Mouse (Mus musculus) Patski (cell line): ENCODE measurements at regions not wholly inside any gene's neighbourhood (a gene's known extent, or its start where the extent isn't known, plus 50 kb on each side); places are given as distances from the start of the nearest gene placed in this dataset.

Experiments used
- ATAC-seq: fragments of 100-300 bp; one replicate; pipeline ENCODE4 v1.8.0; 2021
- CTCF ChIA-PET: fragments of 350-600 bp; sonication (Branson Sonifier 250); formaldehyde crosslinking; loops from one replicate; lab custom pipeline; 2022; ENCODE audit warnings: inconsistent platforms; lab: Charles Lee
- POLR2A ChIA-PET: fragments of 350-600 bp; sonication (Branson Sonifier 250); formaldehyde crosslinking; loops from one replicate; lab custom pipeline; 2022; ENCODE audit warnings: antibody characterized with exemption, inconsistent platforms; lab: Charles Lee
- DNase-seq: peaks from one replicate; pipeline ENCODE4 v3.0.0-alpha.2; 2011; ENCODE audit warnings: low read depth, low spot score
- H3K27me3 ChIP-seq: fragments of 371-371 bp; one replicate; pipeline ENCODE4 v1.5.1; 2021
- CTCF ChIP-seq: fragments of 100-300 bp; IDR thresholded peaks from one replicate; pipeline ENCODE4 v1.5.1; 2021
- in situ Hi-C: fragments of 300-500 bp; cut with MboI; formaldehyde crosslinking; loops from 3 replicates; pipeline ENCODE4 v1.11.1; 2018; ENCODE audit warnings: low pct_unique_long_range_greater_than_20kb, mixed read lengths

GRCm38 (mm10) chr4:45588322-45588721 is 56.1 kb upstream of the Shb start:
- no peak for ATAC-seq
- CTCF ChIA-PET: interaction anchor here (1.0 kb wide), 2 partner anchors 9 to 14 kb away, joined by 3 to 4 read pairs; no protein-coding TSS in a partner anchor
- POLR2A ChIA-PET: no interaction called here
- TF ChIP-seq CTCF: no peak
- H3K27me3 ChIP-seq: no peaks in the 10 kb centered on the region
- no peak for DNase-seq
- in situ Hi-C loops: no loop called here

- POLR2A ChIA-PET: no interaction called here
- ATAC-seq (no peak), DNase-seq (no peak)
- CTCF ChIA-PET: no interaction called here
- in situ Hi-C loops: no loop called here
- no peaks in the 10 kb centered on the region for H3K27me3 ChIP-seq
- TF ChIP-seq CTCF: no peak
These were observed 54.9 kb upstream of the Shb start for GRCm38 (mm10) chr4:45587202-45587601.

- DNase-seq (no peak), ATAC-seq (no peak)
- ChIA-PET CTCF (no interaction called here), POLR2A (no interaction called here)
- no peak for TF ChIP-seq CTCF
- in situ Hi-C loops: no loop called here
- H3K27me3 ChIP-seq: no peaks in the 10 kb centered on the region
These were observed 54.0 kb upstream of the Shb start for GRCm38 (mm10) chr4:45586310-45586709.

GRCm38 (mm10) chr4:45585188-45585820 is 53.0 kb upstream of the Shb start:
- in situ Hi-C loops: no loop called here
- CTCF ChIA-PET: no interaction called here
- POLR2A ChIA-PET: no interaction called here
- no peaks in the 10 kb centered on the region for H3K27me3 ChIP-seq
- ATAC-seq: peak; percentile 67
- DNase-seq: no peak
- TF ChIP-seq CTCF: no peak

GRCm38 (mm10) chr4:45583966-45584365 is 51.7 kb upstream of the Shb start:
- ChIA-PET POLR2A (no interaction called here), CTCF (no interaction called here)
- ATAC-seq: no peak
- H3K27me3 ChIP-seq: no peaks in the 10 kb centered on the region
- TF ChIP-seq CTCF: no peak
- in situ Hi-C loops: no loop called here
- DNase-seq: no peak

GRCm38 (mm10) chr4:45582496-45582895 is 50.2 kb upstream of the Shb start:
- in situ Hi-C loops: no loop called here
- ATAC-seq (no peak), DNase-seq (no peak)
- no peak for TF ChIP-seq CTCF
- no peaks in the 10 kb centered on the region for H3K27me3 ChIP-seq
- ChIA-PET CTCF (no interaction called here), POLR2A (no interaction called here)
